Mouse (Mus musculus) megakaryocyte, embryonic 14.5 days (primary cell): Measurements from ENCODE around the gene Faf2.

ENCODE experiments used
- FLI1 ChIP-seq: IDR thresholded peaks from 2 replicates; pipeline ENCODE4 v1.6.1; 2012; ENCODE audit warnings: low read length, inconsistent platforms, mixed read lengths
- GATA1 ChIP-seq: IDR thresholded peaks from 3 replicates; pipeline ENCODE4 v1.6.1; 2012; ENCODE audit warnings: mixed read lengths, low read length, inconsistent platforms, borderline replicate concordance

DNA sequence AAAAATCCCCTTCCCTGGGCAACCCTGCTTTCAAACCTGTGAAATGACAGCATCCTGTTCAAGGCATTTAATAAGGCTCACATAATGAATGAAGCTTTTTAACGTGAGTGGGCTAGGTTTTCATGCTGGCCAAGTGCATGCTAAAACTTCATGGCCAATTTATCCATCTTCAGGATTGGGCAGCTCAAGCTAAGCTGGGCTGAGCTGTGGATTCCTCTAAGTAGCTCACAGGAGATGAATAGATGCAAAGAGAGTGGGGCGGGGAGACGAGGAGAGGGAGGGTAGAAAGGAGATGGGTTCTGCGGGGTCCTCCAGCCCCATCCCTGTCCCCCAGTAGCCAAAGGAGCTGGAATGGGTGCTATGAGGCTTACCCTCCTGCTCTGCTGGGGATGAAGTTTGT, 17.4 kb upstream of the Faf2 start:
- TF ChIP-seq GATA1 (no peak), FLI1 (no peak)
